Mouse (Mus musculus) brain, embryonic 14.5 days (tissue): Measurements from ENCODE around the gene Dqx1.

ENCODE experiments used
- CTCF ChIP-seq: fragments of 200-500 bp; IDR thresholded peaks from 2 replicates; pipeline ENCODE4 v1.5.1; 2012; ENCODE audit warnings: inconsistent platforms, mild to moderate bottlenecking, moderate library complexity, borderline replicate concordance; ENCODE audit not compliant: insufficient read depth, insufficient read length; ENCODE audit errors: extremely low read depth
- POLR2A ChIP-seq: fragments of 200-500 bp; IDR thresholded peaks from 2 replicates; pipeline ENCODE4 v1.6.1; 2012; ENCODE audit warnings: mild to moderate bottlenecking, inconsistent platforms, borderline replicate concordance; ENCODE audit not compliant: poor library complexity, insufficient read depth, insufficient read length, severe bottlenecking; ENCODE audit errors: extremely low read depth

- no peak for TF ChIP-seq CTCF
- TF ChIP-seq POLR2A = no peak
These were observed 49.0 kb upstream of the Dqx1 start for GRCm38 (mm10) chr6:83008659-83009058.
